Mouse (Mus musculus) neural tube, embryonic 14.5 days (tissue): ENCODE measurements at regions not wholly inside any gene's neighbourhood (a gene's known extent, or its start where the extent isn't known, plus 50 kb on each side); places are given as distances from the start of the nearest gene placed in this dataset.

Source experiments
- ATAC-seq: fragments of 200-750 bp; cut with Nextera tagmentation; 2 replicates; pipeline ENCODE4 v1.8.0; 2017; ENCODE audit warnings: low read depth, mild to moderate bottlenecking, moderate TSS enrichment, moderate library complexity
- H3K27ac ChIP-seq: fragments of 300-500 bp; sonication (generic); 2 replicates; pipeline ENCODE4 v1.5.1; 2014; ENCODE audit warnings: low read depth, mild to moderate bottlenecking, control low read depth, low read length, moderate library complexity, mixed read lengths
- H3K27me3 ChIP-seq: fragments of 300-500 bp; sonication (generic); 2 replicates; pipeline ENCODE4 v1.6.1; 2014; ENCODE audit warnings: low read length; ENCODE audit not compliant: control insufficient read depth, insufficient read depth
- H3K36me3 ChIP-seq: fragments of 300-500 bp; sonication (generic); 2 replicates; pipeline ENCODE4 v1.6.1; 2014; ENCODE audit warnings: low read length, mixed read lengths; ENCODE audit not compliant: control insufficient read depth, insufficient read depth
- H3K4me1 ChIP-seq: fragments of 300-500 bp; sonication (generic); 2 replicates; pipeline ENCODE4 v1.6.1; 2014; ENCODE audit warnings: low read length; ENCODE audit not compliant: control insufficient read depth, insufficient read depth
- H3K4me2 ChIP-seq: fragments of 300-500 bp; sonication (generic); 2 replicates; pipeline ENCODE4 v1.6.1; 2014; ENCODE audit warnings: mild to moderate bottlenecking, low read depth, low read length, control low read depth
- H3K4me3 ChIP-seq: fragments of 300-500 bp; sonication (generic); 2 replicates; pipeline ENCODE4 v1.5.1; 2014; ENCODE audit warnings: low read depth, low read length, control low read depth, mixed read lengths
- H3K9ac ChIP-seq: fragments of 300-500 bp; sonication (generic); replicated peaks from 2 replicates; pipeline ENCODE4 v1.6.1; 2014; ENCODE audit warnings: low read depth, mild to moderate bottlenecking, control low read depth, low read length, mixed read lengths
- H3K9me3 ChIP-seq: fragments of 300-500 bp; sonication (generic); 2 replicates; pipeline ENCODE4 v1.6.1; 2016; ENCODE audit warnings: low read length; ENCODE audit not compliant: control insufficient read depth
- WGBS: fragments of 180-500 bp; shearing (Covaris S2); extraction: QIAGEN DNeasy Blood & Tissue Kit; methylation state at CpG from one replicate; pipeline ENCODE4 v1.1.7; 2014; 5-methylcytosine and 5-hydroxymethylcytosine counted together

DNA sequence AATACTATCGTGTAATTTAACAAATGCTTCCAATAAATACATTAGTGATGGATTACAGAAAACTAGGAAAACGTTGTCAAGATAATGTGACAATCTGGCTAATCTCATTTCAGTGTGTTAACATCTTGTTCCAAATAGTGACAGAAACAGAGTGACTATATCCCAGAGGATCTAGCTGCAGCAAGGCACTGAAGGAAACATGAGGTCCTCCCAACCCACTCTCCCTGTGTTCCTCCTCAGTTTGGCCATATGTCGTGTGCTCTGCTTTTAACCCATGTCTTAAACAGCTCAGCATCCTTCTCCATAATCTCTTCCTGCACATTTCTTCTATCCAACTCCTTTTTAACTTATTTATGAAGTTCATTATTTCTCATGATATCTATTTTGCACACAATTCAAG, 223.6 kb upstream of the Lyplal1 start:
- Histone ChIP-seq H3K4me1 (no peaks in the 10 kb centered on the region), H3K27me3 (no peaks in the 10 kb centered on the region), H3K4me2 (no peak overlapping the region), H3K4me3 (no peak overlapping the region), H3K9ac (no peak overlapping the region), H3K27ac (no peak overlapping the region), H3K36me3 (no peaks in the 10 kb centered on the region), H3K9me3 (no peaks in the 10 kb centered on the region)
- WGBS: 89% methylated on average over 3 of the region's 3 CpGs
- ATAC-seq: no peak

DNA sequence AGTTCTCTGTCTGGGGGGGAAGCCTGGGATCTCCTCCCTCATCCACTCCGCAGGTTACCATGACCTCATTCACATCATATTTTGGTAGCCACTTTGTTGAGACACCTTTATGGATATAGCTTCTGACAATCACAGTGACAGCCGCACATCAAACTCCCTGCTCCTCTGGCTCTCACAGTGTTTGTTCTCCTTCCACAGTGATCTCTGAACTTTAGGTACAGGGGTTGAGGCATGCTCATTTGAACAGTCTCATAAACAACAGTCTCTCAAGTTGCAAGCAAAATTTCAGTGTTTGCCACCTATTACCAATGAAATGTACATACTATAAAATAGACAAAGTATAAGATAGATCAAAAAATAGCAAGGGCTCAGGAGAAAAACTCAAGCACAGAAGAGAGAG, 200.2 kb upstream of the Lyplal1 start:
- Histone ChIP-seq H3K4me2 (no peak overlapping the region), H3K9me3 (no peaks in the 10 kb centered on the region), H3K36me3 (no peaks in the 10 kb centered on the region), H3K27me3 (no peaks in the 10 kb centered on the region), H3K9ac (no peak overlapping the region), H3K4me3 (no peak overlapping the region), H3K4me1 (no peaks in the 10 kb centered on the region), H3K27ac (no peak overlapping the region)
- WGBS: 93% methylated on average over 2 of the region's 2 CpGs
- no peak for ATAC-seq

DNA sequence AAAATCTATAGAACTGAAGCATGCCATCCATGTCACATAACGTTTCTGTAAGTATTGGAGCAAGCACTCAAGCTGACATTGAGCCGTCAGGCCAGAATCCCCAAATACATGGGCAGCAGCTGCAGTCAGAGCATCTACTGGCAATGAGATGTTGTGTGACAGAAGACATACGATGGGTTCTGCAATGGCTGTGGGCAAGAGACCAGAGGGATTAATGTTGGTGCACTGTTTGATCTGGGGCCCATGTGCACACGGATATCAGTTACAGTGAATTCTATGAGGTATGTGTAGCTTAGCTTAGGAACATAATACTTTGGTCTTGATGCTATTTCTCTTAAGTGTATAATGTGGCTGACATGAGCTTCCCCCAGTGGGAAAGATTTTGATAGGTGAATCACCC, 197.1 kb upstream of the Lyplal1 start:
- no peak overlapping the region for H3K4me2 ChIP-seq
- H3K9ac ChIP-seq: no peak overlapping the region
- no peaks in the 10 kb centered on the region for H3K27me3 ChIP-seq
- WGBS: 87% methylated on average over 4 of the region's 4 CpGs
- no peak for ATAC-seq
- no peaks in the 10 kb centered on the region for H3K9me3 ChIP-seq
- no peak overlapping the region for H3K27ac ChIP-seq
- no peaks in the 10 kb centered on the region for H3K36me3 ChIP-seq
- no peak overlapping the region for H3K4me3 ChIP-seq
- H3K4me1 ChIP-seq: no peaks in the 10 kb centered on the region

DNA sequence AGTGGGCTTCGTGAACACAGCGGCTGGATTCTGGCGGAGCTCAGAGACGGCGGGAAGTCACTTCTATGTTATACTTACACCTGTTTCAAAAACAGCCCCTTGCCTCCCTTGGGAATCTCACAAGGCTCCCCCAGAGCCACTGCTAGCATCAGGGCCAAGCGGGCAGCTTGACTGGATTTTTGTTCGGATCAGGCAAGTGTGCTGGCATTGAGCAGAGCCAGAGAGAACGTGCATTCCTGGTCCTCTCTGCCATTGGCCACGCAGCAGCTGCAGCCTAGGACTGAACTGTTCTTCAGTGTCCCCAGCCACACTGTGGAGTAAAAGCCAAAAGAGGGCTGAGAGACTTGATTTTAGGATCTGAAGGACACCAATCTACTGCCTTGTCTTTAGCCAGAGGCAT, 195.6 kb upstream of the Lyplal1 start:
- H3K4me2 ChIP-seq: no peak overlapping the region
- WGBS: 90% methylated on average over 9 of the region's 9 CpGs
- H3K36me3 ChIP-seq: no peaks in the 10 kb centered on the region

DNA sequence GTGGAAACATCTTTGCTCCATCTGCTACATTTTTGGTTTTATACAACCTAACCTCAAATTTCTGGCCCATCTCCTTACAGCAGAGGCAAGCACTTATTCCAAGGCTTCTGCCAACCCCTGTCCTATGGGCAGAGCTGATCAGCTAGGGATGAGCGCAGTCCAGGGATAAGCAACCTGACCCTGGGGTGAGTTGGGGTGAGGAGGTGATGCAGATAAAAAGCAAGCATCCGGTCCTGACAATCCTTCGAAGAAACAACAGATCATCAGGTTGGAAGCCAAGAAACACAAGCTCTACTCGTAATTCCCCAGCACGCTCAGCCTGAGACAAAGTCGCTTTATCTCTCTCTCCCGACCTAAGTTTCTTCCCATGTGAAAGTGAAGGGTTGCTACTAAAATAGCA, 194.9 kb upstream of the Lyplal1 start:
- H3K4me1 ChIP-seq: no peaks in the 10 kb centered on the region
- H3K4me2 ChIP-seq: no peak overlapping the region
- no peaks in the 10 kb centered on the region for H3K9me3 ChIP-seq
- H3K4me3 ChIP-seq: no peak overlapping the region
- H3K27ac ChIP-seq: no peak overlapping the region
- H3K27me3 ChIP-seq: no peaks in the 10 kb centered on the region
- no peaks in the 10 kb centered on the region for H3K36me3 ChIP-seq
- no peak overlapping the region for H3K9ac ChIP-seq
- ATAC-seq: no peak
- 90% methylated on average over 7 of the region's 7 CpGs for WGBS

More for the DNA sequence above, 195.6 kb upstream of the Lyplal1 start:
- H3K9me3 ChIP-seq: no peaks in the 10 kb centered on the region
- no peaks in the 10 kb centered on the region for H3K27me3 ChIP-seq
- H3K27ac ChIP-seq: no peak overlapping the region
- no peak for ATAC-seq
- H3K4me1 ChIP-seq: no peaks in the 10 kb centered on the region
- H3K9ac ChIP-seq: no peak overlapping the region
- no peak overlapping the region for H3K4me3 ChIP-seq

DNA sequence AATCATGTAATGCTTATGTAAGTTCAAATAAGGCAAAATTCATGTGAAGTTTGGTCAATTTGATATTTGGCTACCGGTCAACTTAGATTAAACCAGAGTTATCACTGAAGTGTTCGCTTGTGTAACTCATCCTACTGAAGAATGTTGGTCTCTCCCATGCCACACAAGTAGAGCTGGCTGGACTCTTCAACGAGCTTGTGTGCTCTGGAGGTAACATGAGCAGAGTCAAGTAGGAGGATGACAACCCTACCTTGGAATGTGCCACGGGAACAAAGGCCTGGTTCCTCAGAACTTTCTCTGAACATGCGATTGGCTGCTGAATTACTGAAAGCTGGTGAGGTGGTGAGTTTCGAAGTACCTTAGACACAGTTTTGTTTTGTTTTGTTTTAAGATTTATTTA, 190.5 kb upstream of the Lyplal1 start:
- Histone ChIP-seq H3K4me1 (no peaks in the 10 kb centered on the region), H3K27me3 (no peaks in the 10 kb centered on the region), H3K27ac (no peak overlapping the region), H3K9me3 (no peaks in the 10 kb centered on the region), H3K36me3 (no peaks in the 10 kb centered on the region), H3K4me2 (no peak overlapping the region), H3K9ac (no peak overlapping the region), H3K4me3 (no peak overlapping the region)
- WGBS: 89% methylated on average over 6 of the region's 6 CpGs
- no peak for ATAC-seq

DNA sequence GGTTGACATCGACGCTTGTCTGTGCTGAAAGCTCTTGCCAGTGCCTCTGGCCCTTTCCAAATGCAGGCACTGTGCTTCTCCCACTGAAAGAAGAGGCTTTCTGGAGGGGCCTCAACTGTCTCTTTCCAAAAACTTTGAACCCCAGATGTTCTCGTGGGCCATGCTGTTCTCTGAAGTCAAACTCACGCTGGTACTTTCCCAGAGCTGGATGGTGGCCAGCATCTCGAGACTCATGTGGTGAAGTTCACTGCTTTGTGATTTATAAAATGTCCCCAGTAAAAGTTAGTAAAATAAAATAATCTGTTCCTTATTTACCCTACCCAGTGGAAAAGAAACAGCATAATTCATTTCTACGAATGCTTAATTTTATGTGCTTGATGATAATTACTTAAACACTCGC, 180.4 kb upstream of the Lyplal1 start:
- Histone ChIP-seq H3K9me3 (no peaks in the 10 kb centered on the region), H3K4me1 (no peaks in the 10 kb centered on the region), H3K36me3 (no peaks in the 10 kb centered on the region), H3K4me3 (no peak overlapping the region), H3K27me3 (no peaks in the 10 kb centered on the region), H3K27ac (no peak overlapping the region), H3K9ac (no peak overlapping the region), H3K4me2 (no peak overlapping the region)
- no peak for ATAC-seq
- WGBS: 82% methylated on average over 7 of the region's 7 CpGs

DNA sequence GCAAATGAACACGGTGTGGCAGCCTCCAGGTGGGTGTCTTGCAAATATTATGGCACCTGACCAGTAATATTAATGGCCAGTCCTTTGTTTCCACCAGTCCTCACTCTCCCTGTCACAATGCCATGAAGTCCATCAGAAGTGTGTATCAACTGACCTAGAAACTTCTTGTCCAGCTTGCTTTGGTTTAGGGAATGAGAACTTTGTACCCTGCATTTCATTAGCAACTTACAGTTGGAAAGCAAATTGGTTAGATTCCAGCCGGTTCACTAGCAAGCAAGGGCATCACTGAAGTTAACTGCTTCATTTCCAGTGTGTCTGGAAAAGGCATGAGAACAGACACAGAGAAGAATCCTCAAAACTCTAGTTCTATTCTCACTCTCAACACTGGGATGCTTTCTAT, 178.1 kb upstream of the Lyplal1 start:
- Histone ChIP-seq H3K36me3 (no peaks in the 10 kb centered on the region), H3K27me3 (no peaks in the 10 kb centered on the region), H3K9me3 (no peaks in the 10 kb centered on the region), H3K4me1 (no peaks in the 10 kb centered on the region), H3K4me3 (no peak overlapping the region), H3K4me2 (no peak overlapping the region), H3K9ac (no peak overlapping the region), H3K27ac (no peak overlapping the region)
- no peak for ATAC-seq
- WGBS: 77% methylated on average over 2 of the region's 2 CpGs

DNA sequence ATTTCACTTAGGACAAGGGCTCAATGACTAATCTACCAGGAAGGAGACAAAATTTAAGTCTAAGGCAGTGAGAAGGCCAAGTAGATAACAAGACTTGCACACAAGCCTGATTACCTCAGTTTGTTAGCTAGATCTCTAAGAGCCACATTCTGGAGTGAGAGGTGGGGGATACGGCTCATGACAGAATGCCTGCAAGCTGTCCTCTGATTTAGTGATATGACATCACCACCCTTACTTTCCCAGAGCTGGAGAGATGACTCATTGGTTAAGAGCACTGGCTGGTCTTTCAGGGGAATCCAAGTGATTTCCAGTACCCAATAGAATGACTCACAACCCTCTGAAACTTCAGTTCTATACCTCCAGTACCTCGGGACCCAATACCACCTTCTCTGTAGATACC, 177.5 kb upstream of the Lyplal1 start:
- H3K27me3 ChIP-seq: no peaks in the 10 kb centered on the region
- H3K9ac ChIP-seq: no peak overlapping the region
- no peaks in the 10 kb centered on the region for H3K4me1 ChIP-seq
- no peaks in the 10 kb centered on the region for H3K9me3 ChIP-seq
- WGBS: 82% methylated on average over 2 of the region's 2 CpGs
- H3K27ac ChIP-seq: no peak overlapping the region
- H3K36me3 ChIP-seq: no peaks in the 10 kb centered on the region
- no peak overlapping the region for H3K4me2 ChIP-seq
- no peak for ATAC-seq
- H3K4me3 ChIP-seq: no peak overlapping the region

DNA sequence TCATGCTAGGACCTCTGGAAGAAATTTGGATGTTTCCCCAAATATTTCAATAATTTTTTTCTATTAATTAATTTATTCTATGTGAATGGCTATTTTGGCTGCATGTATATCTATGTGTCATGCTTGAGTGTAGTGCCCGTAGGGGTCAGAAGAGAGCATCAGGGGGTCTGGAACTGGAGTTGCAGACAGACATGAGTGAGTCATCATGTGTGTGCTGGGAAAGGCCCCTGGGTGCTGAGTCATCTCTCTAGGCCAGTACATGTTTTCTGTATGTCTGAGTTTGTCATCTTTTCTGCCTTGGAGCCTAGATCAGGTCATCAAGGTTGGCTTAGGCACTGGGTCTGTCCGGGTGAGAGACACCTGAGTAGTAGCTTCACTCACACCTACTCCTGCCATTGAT, 172.0 kb upstream of the Lyplal1 start:
- Histone ChIP-seq H3K4me3 (no peak overlapping the region), H3K36me3 (no peaks in the 10 kb centered on the region), H3K4me2 (no peak overlapping the region), H3K27me3 (no peaks in the 10 kb centered on the region), H3K27ac (no peak overlapping the region), H3K9ac (no peak overlapping the region), H3K9me3 (no peaks in the 10 kb centered on the region), H3K4me1 (no peaks in the 10 kb centered on the region)
- no peak for ATAC-seq
- WGBS: 91% methylated on average over 2 of the region's 2 CpGs
